Mouse (Mus musculus) bone marrow macrophage, adult 2 months (primary cell): ENCODE measurements around the gene Asic2.

Experiments used
- CTCF ChIP-seq: IDR thresholded peaks from 2 replicates; pipeline ENCODE4 v1.5.1; 2012; ENCODE audit warnings: low read depth, mild to moderate bottlenecking, low read length, moderate library complexity
- POLR2A ChIP-seq: IDR thresholded peaks from 2 replicates; pipeline ENCODE4 v1.6.1; 2012; ENCODE audit warnings: mild to moderate bottlenecking, low read depth, low read length, borderline replicate concordance

GRCm38 (mm10) chr11:81838426-81838825 is 129.8 kb downstream of the Asic2 start:
- TF ChIP-seq CTCF, result no peak
- no peak for TF ChIP-seq POLR2A
